Mouse (Mus musculus) forebrain, embryonic 14.5 days (tissue): ENCODE data around the gene Srgap1. TPM values are rescaled to one million over a fixed set of nuclear protein-coding genes. Genes with fewer than 3 reads are reported as not detected.
A peak's percentile ranks its signal among the peaks of the same experiment; 100 is the strongest.
"Not testable (repeated sequence)": the region's sequence is repeated elsewhere in the genome, so short reads cannot be mapped to it uniquely, and the experiment has no call there.

Experiments
- ATAC-seq: fragments of 200-750 bp; cut with Nextera tagmentation; 2 replicates; pipeline ENCODE4 v1.8.0; 2017; ENCODE audit warnings: mild to moderate bottlenecking, moderate library complexity
- DNase-seq: peaks from one replicate; pipeline ENCODE4 v3.0.0-alpha.2; 2015; ENCODE audit warnings: low spot score
- H3K27ac ChIP-seq: fragments of 300-500 bp; sonication (generic); 2 replicates; pipeline ENCODE4 v1.5.1; 2014; ENCODE audit warnings: low read depth, mild to moderate bottlenecking, control low read depth, low read length, moderate library complexity
- H3K27me3 ChIP-seq: fragments of 300-500 bp; sonication (generic); replicated peaks from 2 replicates; pipeline ENCODE4 v1.6.1; 2014; ENCODE audit warnings: low read length, control low read depth, mixed read lengths; ENCODE audit not compliant: control insufficient read depth, insufficient read depth
- H3K36me3 ChIP-seq: fragments of 300-500 bp; sonication (generic); 2 replicates; pipeline ENCODE4 v1.6.1; 2014; ENCODE audit warnings: low read length, control low read depth; ENCODE audit not compliant: control insufficient read depth, insufficient read depth
- H3K4me1 ChIP-seq: fragments of 300-500 bp; sonication (generic); 2 replicates; pipeline ENCODE4 v1.6.1; 2014; ENCODE audit warnings: antibody characterized with exemption, low read length, control low read depth; ENCODE audit not compliant: control insufficient read depth, insufficient read depth
- H3K4me2 ChIP-seq: fragments of 300-500 bp; sonication (generic); 2 replicates; pipeline ENCODE4 v1.6.1; 2014; ENCODE audit warnings: mild to moderate bottlenecking, control low read depth, low read length
- H3K4me3 ChIP-seq: fragments of 300-500 bp; sonication (generic); 2 replicates; pipeline ENCODE4 v1.5.1; 2014; ENCODE audit warnings: low read depth, low read length, control low read depth
- H3K9ac ChIP-seq: fragments of 300-500 bp; sonication (generic); 2 replicates; pipeline ENCODE4 v1.6.1; 2014; ENCODE audit warnings: mild to moderate bottlenecking, low read length, control low read depth, moderate library complexity
- H3K9me3 ChIP-seq: fragments of 300-500 bp; sonication (generic); replicated peaks from 2 replicates; pipeline ENCODE4 v1.6.1; 2016; ENCODE audit warnings: low read length, control low read depth, mixed read lengths; ENCODE audit not compliant: control insufficient read depth
- WGBS: fragments of 180-500 bp; shearing (Covaris S2); extraction: QIAGEN DNeasy Blood & Tissue Kit; methylation state at CpG from one replicate; pipeline ENCODE4 v1.1.7; 2014; 5-methylcytosine and 5-hydroxymethylcytosine counted together
- polyA plus RNA-seq: library from polyadenylated mRNA; unstranded; fragments of >200 nt; fragmentation: Nextera tagmentation; extraction: Ambion mirVana; gene quantifications from 2 replicates; pipeline ENCODE4 v1.2.1, GENCODE M21; 2014

Srgap1 gene
- polyA plus RNA-seq, 1 experiment from 2014 or later: 15.3 TPM

DNA sequence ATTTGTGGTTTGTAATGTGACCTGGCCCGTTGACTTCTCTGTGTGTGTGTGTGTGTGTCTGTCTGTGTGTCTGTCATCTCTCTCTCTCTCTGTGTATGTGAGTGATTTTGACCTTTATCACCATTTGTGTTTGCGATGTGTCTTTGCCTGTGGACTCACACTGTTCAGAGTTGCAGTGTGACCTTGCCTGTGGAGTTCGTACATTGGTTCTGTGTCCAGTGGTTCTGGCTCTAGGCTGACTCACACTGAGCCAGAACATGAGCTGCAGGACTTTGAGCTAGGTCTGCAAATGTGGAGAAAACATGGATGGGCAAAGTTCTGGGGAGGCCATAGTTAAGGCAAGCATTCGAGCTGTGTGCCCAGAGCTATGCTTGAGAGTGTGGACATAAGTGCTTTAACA lies 273.3 kb downstream of the Srgap1 start:
- Histone ChIP-seq H3K9ac (no peak overlapping the region), H3K27ac (no peak overlapping the region), H3K36me3 (no peaks in the 10 kb centered on the region), H3K4me1 (no peaks in the 10 kb centered on the region; the same call in 1 of the 2 replicates), H3K27me3 (no peaks in the 10 kb centered on the region), H3K9me3 (no peaks in the 10 kb centered on the region), H3K4me2 (no peak overlapping the region), H3K4me3 (no peak overlapping the region)
- WGBS: 86% methylated on average over 4 of the region's 4 CpGs
- DNase-seq (no peak), ATAC-seq (no peak)

DNA sequence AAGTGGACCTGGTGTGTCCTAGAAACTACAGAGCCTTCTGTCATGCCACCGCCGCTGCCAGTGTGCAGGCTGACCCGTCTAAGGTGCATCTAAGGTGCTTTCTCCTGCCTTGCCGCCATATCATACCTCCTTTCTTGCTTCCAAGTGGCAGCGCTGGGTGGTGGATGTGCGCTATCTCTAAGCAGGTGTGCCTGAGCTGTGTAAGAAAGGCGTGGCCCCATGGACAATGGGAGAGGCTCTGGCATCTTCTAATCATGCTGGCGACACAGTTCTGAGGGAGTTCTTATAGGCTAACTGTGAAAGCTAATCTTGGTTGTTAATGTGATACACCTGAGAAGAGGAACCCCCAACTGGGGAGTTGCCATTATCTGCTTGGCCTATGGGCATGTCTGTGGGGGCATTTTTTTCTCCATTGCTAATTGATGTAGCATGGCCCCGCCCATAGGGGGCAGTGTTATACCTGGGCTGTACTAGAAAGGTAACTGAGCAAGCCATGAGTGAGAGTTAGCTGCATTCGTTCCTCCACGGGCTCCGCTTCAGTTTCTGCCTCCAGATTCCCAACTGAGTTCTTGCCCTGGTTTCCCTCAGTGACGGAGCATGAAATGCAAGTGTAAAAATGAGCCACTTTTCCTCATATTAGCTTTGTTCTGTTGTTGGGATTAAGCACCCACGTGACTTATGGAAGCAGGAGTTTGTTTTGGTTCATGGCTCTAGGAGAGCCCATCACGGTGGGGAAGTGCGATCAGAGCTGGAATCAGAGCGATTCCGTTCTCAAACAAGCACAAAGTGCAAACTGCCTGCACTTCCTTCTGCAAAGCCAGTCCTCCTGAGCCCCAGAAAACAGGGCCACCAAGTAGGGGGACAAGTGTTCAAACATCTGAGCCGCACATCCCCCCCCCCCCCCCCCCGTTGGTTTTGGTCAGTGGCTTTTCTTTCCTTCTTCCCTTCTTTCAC lies 276.2 kb downstream of the Srgap1 start:
- no peaks in the 10 kb centered on the region for H3K36me3 ChIP-seq
- H3K27ac ChIP-seq: no peak overlapping the region
- no peaks in the 10 kb centered on the region; the same call in 1 of the 2 replicates for H3K4me1 ChIP-seq
- ATAC-seq (no peak; the same call in 1 of the 2 replicates), DNase-seq (peak; percentile 41)
- no peaks in the 10 kb centered on the region for H3K9me3 ChIP-seq
- H3K27me3 ChIP-seq: no peaks in the 10 kb centered on the region
- 0 out of 2 replicates have a peak overlapping the region, but pooled peaks have one; percentile 16 for H3K4me2 ChIP-seq
- no peak overlapping the region for H3K9ac ChIP-seq
- 44% methylated on average over 20 of the region's 20 CpGs for WGBS
- no peak overlapping the region for H3K4me3 ChIP-seq

DNA sequence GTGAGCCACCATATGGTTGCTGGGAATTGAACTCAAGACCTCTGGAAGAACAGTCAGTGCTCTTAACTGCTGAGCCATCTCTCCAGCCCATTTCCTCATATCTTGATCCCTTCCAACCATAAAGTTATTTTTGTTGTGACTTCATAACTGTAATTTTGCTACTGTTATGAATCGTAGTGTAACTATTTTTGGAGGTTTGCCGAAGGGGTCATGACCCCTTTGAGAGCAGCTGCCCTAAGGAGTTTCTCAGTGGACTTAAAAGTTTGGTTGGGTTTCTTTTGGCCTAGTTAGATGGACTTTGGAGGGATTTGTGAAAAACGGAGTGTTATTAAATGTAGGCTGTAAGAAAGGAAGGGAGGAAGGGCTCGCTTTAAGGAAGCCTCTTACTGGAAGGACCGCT lies 277.4 kb downstream of the Srgap1 start:
- no peak for ATAC-seq
- WGBS: 95% methylated on average over 5 of the region's 5 CpGs
- peaks cover 5% of the 10 kb centered on the region; the same call in 1 of the 2 replicates for H3K4me1 ChIP-seq

DNA sequence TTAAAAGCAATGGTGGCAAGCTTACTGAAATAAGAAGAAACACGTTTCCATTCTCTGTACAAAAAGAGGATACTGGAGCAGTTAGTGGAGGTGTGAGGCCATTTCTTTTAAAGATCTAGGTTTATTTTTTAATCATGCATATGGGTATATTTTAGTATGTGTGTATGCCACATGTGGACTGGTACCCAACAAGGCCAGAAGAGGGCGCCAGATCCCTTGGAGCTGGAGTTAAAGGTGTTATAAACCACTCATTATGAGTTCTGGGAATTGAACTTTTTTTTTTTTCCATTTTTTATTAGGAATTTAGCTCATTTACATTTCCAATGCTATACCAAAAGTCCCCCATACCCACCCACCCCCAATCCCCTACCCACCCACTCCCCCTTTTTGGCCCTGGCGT lies 279.8 kb downstream of the Srgap1 start:
- not testable (repeated sequence) for H3K4me3 ChIP-seq, H3K9ac ChIP-seq, H3K27ac ChIP-seq, H3K27me3 ChIP-seq, H3K36me3 ChIP-seq, H3K4me2 ChIP-seq, ATAC-seq, H3K9me3 ChIP-seq, H3K4me1 ChIP-seq
- WGBS: 85% methylated on average over 3 of the region's 3 CpGs
- peak; percentile 28 for DNase-seq

More for the DNA sequence above, 277.4 kb downstream of the Srgap1 start:
- Histone ChIP-seq H3K27ac (no peak overlapping the region), H3K27me3 (no peaks in the 10 kb centered on the region), H3K9ac (no peak overlapping the region), H3K4me3 (no peak overlapping the region), H3K4me2 (no peak overlapping the region), H3K9me3 (no peaks in the 10 kb centered on the region), H3K36me3 (no peaks in the 10 kb centered on the region)
- DNase-seq: no peak

DNA sequence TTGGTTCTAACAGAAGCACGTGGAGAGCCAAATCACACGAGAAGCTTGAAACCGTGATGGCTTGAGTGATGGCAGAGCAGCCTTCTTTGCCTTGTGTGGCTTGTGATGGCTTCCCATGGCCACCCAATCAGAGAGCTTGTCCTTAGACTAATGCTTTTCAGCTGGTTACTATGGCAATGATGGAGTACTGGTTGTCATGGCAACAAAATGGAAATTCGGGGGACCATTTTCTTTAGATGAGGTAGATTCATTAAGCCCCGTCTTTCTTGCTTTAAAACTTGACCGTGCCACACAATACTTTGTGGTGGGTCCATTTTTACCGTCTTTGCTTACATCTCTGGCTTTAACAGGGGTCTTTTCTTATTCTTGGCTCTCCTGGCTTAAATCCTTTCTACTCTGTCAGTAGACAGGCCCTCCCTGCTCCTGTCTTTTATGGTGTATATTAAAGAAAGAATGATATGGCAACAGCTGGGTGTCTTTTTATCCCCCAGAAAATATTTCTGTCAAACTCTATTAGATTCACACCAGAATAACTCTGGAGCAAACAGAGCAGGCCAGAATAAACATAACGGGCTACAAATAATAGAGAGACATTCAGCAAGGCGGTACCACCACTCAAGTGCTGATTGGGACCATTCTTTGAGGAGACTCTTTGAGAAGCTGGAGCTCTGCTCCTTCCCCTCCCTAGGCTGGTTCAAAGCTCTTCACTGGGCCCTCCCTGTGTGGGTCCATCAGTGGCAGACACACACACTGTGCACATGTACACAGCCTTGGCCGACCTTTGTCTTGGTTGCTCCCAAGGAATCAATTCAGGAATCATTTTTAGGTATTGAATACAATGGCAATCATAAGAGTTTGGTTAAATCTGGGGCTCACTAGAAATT lies 281.7 kb downstream of the Srgap1 start:
- no peak overlapping the region for H3K4me3 ChIP-seq
- no peak overlapping the region for H3K9ac ChIP-seq
- peak overlapping the region; percentile 53; the same call in 1 of the 2 replicates for H3K27ac ChIP-seq
- DNase-seq (peak; percentile 96), ATAC-seq (peak; percentile 97)
- no peaks in the 10 kb centered on the region for H3K9me3 ChIP-seq
- no peaks in the 10 kb centered on the region for H3K27me3 ChIP-seq
- no peaks in the 10 kb centered on the region for H3K36me3 ChIP-seq
- peak overlapping the region; percentile 23; the same call in 1 of the 2 replicates for H3K4me2 ChIP-seq
- 23% methylated on average over 10 of the region's 10 CpGs for WGBS
- peaks cover 5% of the 10 kb centered on the region; the same call in 1 of the 2 replicates for H3K4me1 ChIP-seq

GRCm38 (mm10) chr10:121764469-121765173 lies 282.5 kb downstream of the Srgap1 start:
- Histone ChIP-seq H3K9me3 (no peaks in the 10 kb centered on the region), H3K4me2 (0 out of 2 replicates have a peak overlapping the region, but pooled peaks have one; percentile 23), H3K9ac (no peak overlapping the region), H3K36me3 (no peaks in the 10 kb centered on the region), H3K4me1 (peaks cover 5% of the 10 kb centered on the region; the same call in 1 of the 2 replicates), H3K27me3 (no peaks in the 10 kb centered on the region), H3K27ac (peak overlapping the region; percentile 53; the same call in 1 of the 2 replicates), H3K4me3 (no peak overlapping the region)
- peak; percentile 58 for ATAC-seq
- 77% methylated on average over 13 of the region's 13 CpGs for WGBS
- DNase-seq: no peak

DNA sequence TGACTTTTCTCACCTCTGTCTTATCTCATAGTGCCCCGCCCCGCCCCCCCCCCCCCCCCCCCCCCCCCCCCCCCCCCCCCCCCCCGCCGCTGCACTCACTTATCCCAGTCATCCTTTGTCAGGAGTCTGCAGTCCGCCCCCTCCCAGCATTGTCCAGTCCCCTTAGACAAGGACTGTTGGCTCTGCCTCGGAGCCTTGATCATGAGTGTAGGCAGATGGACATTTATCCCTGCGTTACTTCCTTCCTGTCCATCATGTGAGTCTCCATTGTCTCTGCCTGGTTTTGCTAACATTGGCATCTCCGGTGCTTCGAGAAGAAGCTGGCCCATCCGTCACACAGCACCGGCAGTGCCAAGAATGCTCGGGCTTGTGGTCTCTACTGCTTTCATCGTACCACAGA lies 283.9 kb downstream of the Srgap1 start:
- Histone ChIP-seq H3K36me3 (no peaks in the 10 kb centered on the region), H3K4me1 (peaks cover 5% of the 10 kb centered on the region; the same call in 1 of the 2 replicates), H3K27me3 (no peaks in the 10 kb centered on the region), H3K27ac (no peak overlapping the region), H3K9me3 (no peaks in the 10 kb centered on the region), H3K4me2 (no peak overlapping the region), H3K4me3 (no peak overlapping the region), H3K9ac (no peak overlapping the region)
- ATAC-seq (no peak), DNase-seq (no peak)
- WGBS: 93% methylated on average over 10 of the region's 13 CpGs

GRCm38 (mm10) chr10:121762141-121762540 lies 285.0 kb downstream of the Srgap1 start:
- no peak for ATAC-seq
- H3K27me3 ChIP-seq: no peaks in the 10 kb centered on the region
- DNase-seq: no peak
- H3K4me3 ChIP-seq: no peak overlapping the region
- no peak overlapping the region for H3K27ac ChIP-seq
- H3K9ac ChIP-seq: no peak overlapping the region
- no peaks in the 10 kb centered on the region for H3K9me3 ChIP-seq
- H3K4me1 ChIP-seq: peaks cover 5% of the 10 kb centered on the region; the same call in 1 of the 2 replicates
- no peak overlapping the region for H3K4me2 ChIP-seq
- H3K36me3 ChIP-seq: no peaks in the 10 kb centered on the region
- WGBS: 92% methylated on average over 9 of the region's 9 CpGs
